7 mouse cellular contexts compared by ENCODE assay signal in genomic region chrX:73922550-73922882, GRCm38 (mm10). TPM values are rescaled to one million over a fixed set of nuclear protein-coding genes. Genes with fewer than 3 reads are reported as not detected.
DNase-seq lines count a peak whose midpoint lies in the region; ATAC-seq and TF ChIP-seq lines count a peak whose summit lies in the region.

No protein-coding gene starts in this region.

- TF ChIP-seq EP300 in lung, postnatal 0 days (IDR thresholded peaks at IDR 0.05): no peak

- no peak overlapping the region for H3K27ac ChIP-seq in lung, postnatal 0 days (ENCODE audit: low read length)
- no peak overlapping the region for H3K27ac ChIP-seq in forebrain, embryonic 13.5 days
- H3K27ac ChIP-seq in liver, embryonic 13.5 days: peak overlapping the region; percentile 78; the same call in 1 of the 2 replicates

- H3K4me3 ChIP-seq in lung, postnatal 0 days (ENCODE audit: low read depth, low read length): peak overlapping the region; percentile 47; the same call in 1 of the 2 replicates
- H3K4me3 ChIP-seq in forebrain, embryonic 13.5 days: peak overlapping the region; percentile 56
- H3K4me3 ChIP-seq in liver, embryonic 13.5 days (replicated peaks): peak overlapping the region; percentile 70

- H3K4me2 ChIP-seq in lung, postnatal 0 days (replicated peaks; ENCODE audit: low read depth, low read length): peak overlapping the region; percentile 57
- peak overlapping the region; percentile 67 for H3K4me2 ChIP-seq in forebrain, embryonic 13.5 days
- peak overlapping the region; percentile 80 for H3K4me2 ChIP-seq in liver, embryonic 13.5 days

- 75% methylated on average over 7 of the region's 8 CpGs for WGBS in lung, postnatal 0 days
- 80% methylated on average over 8 of the region's 8 CpGs for WGBS in forebrain, embryonic 13.5 days
- 63% methylated on average over 8 of the region's 8 CpGs for WGBS in liver, embryonic 13.5 days (ENCODE audit: insufficient replicate concordance)

- no peaks in the 10 kb centered on the region for H3K27me3 ChIP-seq in lung, postnatal 0 days (replicated peaks; ENCODE audit: insufficient read depth, low read length)
- no peaks in the 10 kb centered on the region for H3K27me3 ChIP-seq in forebrain, embryonic 13.5 days
- H3K27me3 ChIP-seq in liver, embryonic 13.5 days: no peaks in the 10 kb centered on the region

- H3K9ac ChIP-seq in lung, postnatal 0 days (replicated peaks; ENCODE audit: low read depth): no peak overlapping the region
- H3K9ac ChIP-seq in forebrain, embryonic 13.5 days: peak overlapping the region; percentile 54
- H3K9ac ChIP-seq in liver, embryonic 13.5 days: peak overlapping the region; percentile 79

- H3K36me3 ChIP-seq in lung, postnatal 0 days (ENCODE audit: insufficient read depth, low read length): no peaks in the 10 kb centered on the region
- peaks cover 25% of the 10 kb centered on the region; the same call in 1 of the 2 replicates for H3K36me3 ChIP-seq in forebrain, embryonic 13.5 days (ENCODE audit: poor library complexity, severe bottlenecking)
- peaks cover 24% of the 10 kb centered on the region for H3K36me3 ChIP-seq in liver, embryonic 13.5 days

- TF ChIP-seq CTCF in lung, postnatal 0 days (IDR thresholded peaks at IDR 0.05): no peak

- DNase-seq in lung, postnatal 0 days (ENCODE audit: low spot score): no peak
- no peak for DNase-seq in lung, postnatal 4 days
- no peak for DNase-seq in liver, embryonic 13.5 days
- peak; percentile 43 for DNase-seq in thymus, postnatal 25 days
- DNase-seq in natural killer cell, adult 2 months (ENCODE audit: low spot score in 2 of 2): no peak

- no peak for ATAC-seq in lung, postnatal 0 days
- ATAC-seq in forebrain, embryonic 13.5 days: no peak
- ATAC-seq in liver, embryonic 13.5 days (ENCODE audit: low read depth): no peak
- no peak for ATAC-seq in frontal cortex, adult (ENCODE audit: low TSS enrichment)

- no peaks in the 10 kb centered on the region for H3K9me3 ChIP-seq in lung, postnatal 0 days (ENCODE audit: low read length)
- H3K9me3 ChIP-seq in forebrain, embryonic 13.5 days (replicated peaks): no peaks in the 10 kb centered on the region
- no peaks in the 10 kb centered on the region for H3K9me3 ChIP-seq in liver, embryonic 13.5 days (replicated peaks)

- H3K4me1 ChIP-seq in lung, postnatal 0 days (ENCODE audit: insufficient read depth, low read depth, low read length): no peaks in the 10 kb centered on the region
- H3K4me1 ChIP-seq in forebrain, embryonic 13.5 days: peaks cover 8% of the 10 kb centered on the region
- peaks cover 13% of the 10 kb centered on the region; the same call in 1 of the 2 replicates for H3K4me1 ChIP-seq in liver, embryonic 13.5 days (replicated peaks)

RNA-seq across cellular contexts. Expression of gene Naa10, which starts 0.8 kb away (rescaled TPM):
- polyA plus RNA-seq in lung, postnatal 0 days (2015; fragmentation: Nextera tagmentation; extraction: Ambion mirVana): 54.6 and 55.3 TPM in 2 replicates
- 127 and 132 TPM in 2 replicates for polyA plus RNA-seq in forebrain, embryonic 13.5 days (2015; fragmentation: Nextera tagmentation; extraction: Ambion mirVana)
- polyA plus RNA-seq in liver, embryonic 13.5 days (2015; fragmentation: Nextera tagmentation; extraction: Ambion mirVana): 129 and 131 TPM in 2 replicates

RNA-seq across cellular contexts. Expression of gene Arhgap4, which starts 0.8 kb away (rescaled TPM):
- polyA plus RNA-seq in lung, postnatal 0 days (2015; fragmentation: Nextera tagmentation; extraction: Ambion mirVana): 1.9 and 2.3 TPM in 2 replicates
- polyA plus RNA-seq in forebrain, embryonic 13.5 days (2015; fragmentation: Nextera tagmentation; extraction: Ambion mirVana): 1.7 and 2.0 TPM in 2 replicates
- 4.7 and 4.8 TPM in 2 replicates for polyA plus RNA-seq in liver, embryonic 13.5 days (2015; fragmentation: Nextera tagmentation; extraction: Ambion mirVana)

RNA-seq across cellular contexts. Expression of gene Renbp, which starts 8.1 kb away (rescaled TPM):
- 79.4 and 83.5 TPM in 2 replicates for polyA plus RNA-seq in lung, postnatal 0 days (2015; fragmentation: Nextera tagmentation; extraction: Ambion mirVana)
- polyA plus RNA-seq in forebrain, embryonic 13.5 days (2015; fragmentation: Nextera tagmentation; extraction: Ambion mirVana): 7.2 and 8.9 TPM in 2 replicates
- polyA plus RNA-seq in liver, embryonic 13.5 days (2015; fragmentation: Nextera tagmentation; extraction: Ambion mirVana): 17.5 TPM in 2 replicates

RNA-seq across cellular contexts. Expression of gene L1cam, which starts 26.6 kb away (rescaled TPM):
- polyA plus RNA-seq in lung, postnatal 0 days (2015; fragmentation: Nextera tagmentation; extraction: Ambion mirVana): 0.86 and 0.98 TPM in 2 replicates
- 42.7 and 45.4 TPM in 2 replicates for polyA plus RNA-seq in forebrain, embryonic 13.5 days (2015; fragmentation: Nextera tagmentation; extraction: Ambion mirVana)
- polyA plus RNA-seq in liver, embryonic 13.5 days (2015; fragmentation: Nextera tagmentation; extraction: Ambion mirVana): 0.16 and 0.19 TPM in 2 replicates

RNA-seq across cellular contexts. Expression of gene Avpr2, which starts 30.6 kb away (rescaled TPM):
- polyA plus RNA-seq in lung, postnatal 0 days (2015; fragmentation: Nextera tagmentation; extraction: Ambion mirVana): 0.08 and 0.11 TPM in 2 replicates
- 0.15 and 0.24 TPM in 2 replicates for polyA plus RNA-seq in forebrain, embryonic 13.5 days (2015; fragmentation: Nextera tagmentation; extraction: Ambion mirVana)
- 0.06 and 0.10 TPM in 2 replicates for polyA plus RNA-seq in liver, embryonic 13.5 days (2015; fragmentation: Nextera tagmentation; extraction: Ambion mirVana)
